In genomic region chr5:74925769-74926168, GRCm38 (mm10) we compare ENCODE assay signal across 29 mouse cellular contexts.
DNase-seq lines count a peak whose midpoint lies in the region; ATAC-seq and TF ChIP-seq lines count a peak whose summit lies in the region.
"Had no signal": no experiment of that assay in that cellular context is flagged by ENCODE, and none has a peak within 500 bp of the region (broad histone marks: within the 10 kb centered on the region; RNA-seq: fewer than 3 reads in every experiment).

No protein-coding gene starts in this region.

- TF ChIP-seq CTCF in Patski (IDR thresholded peaks at IDR 0.05): no peak
- no peak for TF ChIP-seq CTCF in heart, adult 2 months (IDR thresholded peaks at IDR 0.05)

- H3K27me3 ChIP-seq in Patski: no peaks in the 10 kb centered on the region
- no peaks in the 10 kb centered on the region for H3K27me3 ChIP-seq in heart, adult 2 months (ENCODE audit: control insufficient read depth, insufficient read depth, low read length)
- H3K27me3 ChIP-seq: embryonic facial prominence, embryonic 13.5 days; forebrain, embryonic 13.5 days; heart, embryonic 12.5 days; heart, embryonic 15.5 days; hindbrain, embryonic 13.5 days; intestine, embryonic 15.5 days had no signal

- no peak overlapping the region for H3K9ac ChIP-seq in heart, adult 2 months (ENCODE audit: low read depth, low read length)
- H3K9ac ChIP-seq: embryonic facial prominence, embryonic 13.5 days; forebrain, embryonic 13.5 days; heart, embryonic 12.5 days; heart, embryonic 15.5 days; hindbrain, embryonic 13.5 days; intestine, embryonic 15.5 days had no signal

- no peaks in the 10 kb centered on the region for H3K36me3 ChIP-seq in heart, adult 2 months (ENCODE audit: control insufficient read depth, insufficient read depth, low read length)
- H3K36me3 ChIP-seq: embryonic facial prominence, embryonic 10.5 days; embryonic facial prominence, embryonic 13.5 days; heart, embryonic 12.5 days; heart, embryonic 15.5 days; hindbrain, embryonic 10.5 days; hindbrain, embryonic 13.5 days; intestine, embryonic 15.5 days had no signal

- H3K79me2 ChIP-seq in heart, adult 2 months (replicated peaks; ENCODE audit: control insufficient read depth, insufficient read depth, low read length): no peaks in the 10 kb centered on the region

- no peak for TF ChIP-seq EP300 in heart, adult 2 months (IDR thresholded peaks at IDR 0.05; ENCODE audit: insufficient read depth, low read depth, low read length)

- H3K4me1 ChIP-seq in heart, adult 2 months (ENCODE audit: control insufficient read depth, insufficient read depth, low read length): no peaks in the 10 kb centered on the region; the same call in 1 of the 2 replicates
- H3K4me1 ChIP-seq: forebrain, embryonic 13.5 days; heart, embryonic 15.5 days; hindbrain, embryonic 10.5 days; hindbrain, embryonic 13.5 days; intestine, embryonic 15.5 days had no signal

- ATAC-seq in Patski: peak; percentile 92
- ATAC-seq: forebrain, embryonic 13.5 days; forebrain, embryonic 16.5 days; hindbrain, embryonic 16.5 days; intestine, embryonic 15.5 days had no signal

- in situ Hi-C loops in Patski (cut with MboI; ENCODE audit: low pct_unique_long_range_greater_than_20kb): loop anchor here (25.0 kb wide), 2 partner anchors 288 to 1238 kb away; no protein-coding TSS in a partner anchor

- H3K4me3 ChIP-seq in heart, adult 2 months: no peak overlapping the region
- H3K4me3 ChIP-seq: embryonic facial prominence, embryonic 10.5 days; embryonic facial prominence, embryonic 13.5 days; erythroblast, embryonic 14.5 days; forebrain, embryonic 13.5 days; gastrocnemius, adult 2 months; heart, embryonic 12.5 days; heart, embryonic 15.5 days; hindbrain, embryonic 10.5 days; hindbrain, embryonic 13.5 days; intestine, embryonic 15.5 days had no signal

- CTCF ChIA-PET in Patski (lab: Charles Lee): no interaction called here

- POLR2A ChIA-PET in Patski (lab: Charles Lee): no interaction called here

- H3K27ac ChIP-seq in heart, adult 2 months: no peak overlapping the region
- H3K27ac ChIP-seq: embryonic facial prominence, embryonic 10.5 days; embryonic facial prominence, embryonic 13.5 days; forebrain, embryonic 13.5 days; gastrocnemius, adult 2 months; heart, embryonic 15.5 days; hindbrain, embryonic 10.5 days; hindbrain, embryonic 13.5 days; intestine, embryonic 15.5 days had no signal

- peak; percentile 46 for DNase-seq in urinary bladder, postnatal 14 days (ENCODE audit: low spot score)
- DNase-seq in urinary bladder, adult 2 months (ENCODE audit: low spot score): no peak
- DNase-seq in 416B (ENCODE audit: low read depth) (peak; percentile 76), Patski (ENCODE audit: low read depth, low spot score) (no peak)
- no peak for DNase-seq in gastrocnemius, postnatal 10 days
- DNase-seq in heart, adult 2 months: no peak
- DNase-seq: adrenal gland, adult 8-10 months; adrenal gland, postnatal 25 days; cerebellum, adult 11-12 months; cerebellum, adult 8-10 months; cerebellum, postnatal 10 days; cerebellum, postnatal 36 days; embryo, embryonic 11 days; gastrocnemius, adult 2 months; gastrocnemius, postnatal 25 days; heart, postnatal 10 days; heart, postnatal 36 days; kidney, adult 18-20 months had no signal

- no peak for TF ChIP-seq POLR2A in heart, adult 2 months (IDR thresholded peaks at IDR 0.05; ENCODE audit: insufficient read depth, low read depth, low read length)

- intact Hi-C loops in heart, adult 2 months (cut with DNase I): no loop called here

- WGBS in heart, adult 2 months: 89% methylated on average over 10 of the region's 10 CpGs

Comparison
In these comparisons a context has a peak if more than half of its experiments do, and no peak if none do; other contexts are left out.
1. DNase-seq: peak in urinary bladder, postnatal 14 days (single experiment) and 416B (single experiment); none in urinary bladder, adult 2 months (single experiment), Patski (single experiment), gastrocnemius, postnatal 10 days (single experiment) and heart, adult 2 months (0 of 2).